Mouse (Mus musculus) neural tube, embryonic 14.5 days (tissue): Measurements from ENCODE around the gene Chd1. TPM values are rescaled to one million over a fixed set of nuclear protein-coding genes. Genes with fewer than 3 reads are reported as not detected.

Experiments
- ATAC-seq: fragments of 200-750 bp; cut with Nextera tagmentation; 2 replicates; pipeline ENCODE4 v1.8.0; 2017; ENCODE audit warnings: low read depth, mild to moderate bottlenecking, moderate TSS enrichment, moderate library complexity
- H3K27ac ChIP-seq: fragments of 300-500 bp; sonication (generic); 2 replicates; pipeline ENCODE4 v1.5.1; 2014; ENCODE audit warnings: low read depth, mild to moderate bottlenecking, control low read depth, low read length, moderate library complexity, mixed read lengths
- H3K27me3 ChIP-seq: fragments of 300-500 bp; sonication (generic); 2 replicates; pipeline ENCODE4 v1.6.1; 2014; ENCODE audit warnings: low read length; ENCODE audit not compliant: control insufficient read depth, insufficient read depth
- H3K36me3 ChIP-seq: fragments of 300-500 bp; sonication (generic); 2 replicates; pipeline ENCODE4 v1.6.1; 2014; ENCODE audit warnings: low read length, mixed read lengths; ENCODE audit not compliant: control insufficient read depth, insufficient read depth
- H3K4me1 ChIP-seq: fragments of 300-500 bp; sonication (generic); 2 replicates; pipeline ENCODE4 v1.6.1; 2014; ENCODE audit warnings: low read length; ENCODE audit not compliant: control insufficient read depth, insufficient read depth
- H3K4me2 ChIP-seq: fragments of 300-500 bp; sonication (generic); 2 replicates; pipeline ENCODE4 v1.6.1; 2014; ENCODE audit warnings: mild to moderate bottlenecking, low read depth, low read length, control low read depth
- H3K4me3 ChIP-seq: fragments of 300-500 bp; sonication (generic); 2 replicates; pipeline ENCODE4 v1.5.1; 2014; ENCODE audit warnings: low read depth, low read length, control low read depth, mixed read lengths
- H3K9ac ChIP-seq: fragments of 300-500 bp; sonication (generic); replicated peaks from 2 replicates; pipeline ENCODE4 v1.6.1; 2014; ENCODE audit warnings: low read depth, mild to moderate bottlenecking, control low read depth, low read length, mixed read lengths
- H3K9me3 ChIP-seq: fragments of 300-500 bp; sonication (generic); 2 replicates; pipeline ENCODE4 v1.6.1; 2016; ENCODE audit warnings: low read length; ENCODE audit not compliant: control insufficient read depth
- WGBS: fragments of 180-500 bp; shearing (Covaris S2); extraction: QIAGEN DNeasy Blood & Tissue Kit; methylation state at CpG from one replicate; pipeline ENCODE4 v1.1.7; 2014; 5-methylcytosine and 5-hydroxymethylcytosine counted together
- polyA plus RNA-seq: library from polyadenylated mRNA; unstranded; fragments of >200 nt; fragmentation: Nextera tagmentation; extraction: Ambion mirVana; gene quantifications from 2 replicates; pipeline ENCODE4 v1.2.1, GENCODE M21; 2014

Chd1 gene
- polyA plus RNA-seq, 1 experiment from 2014 or later: 24.1 TPM

DNA sequence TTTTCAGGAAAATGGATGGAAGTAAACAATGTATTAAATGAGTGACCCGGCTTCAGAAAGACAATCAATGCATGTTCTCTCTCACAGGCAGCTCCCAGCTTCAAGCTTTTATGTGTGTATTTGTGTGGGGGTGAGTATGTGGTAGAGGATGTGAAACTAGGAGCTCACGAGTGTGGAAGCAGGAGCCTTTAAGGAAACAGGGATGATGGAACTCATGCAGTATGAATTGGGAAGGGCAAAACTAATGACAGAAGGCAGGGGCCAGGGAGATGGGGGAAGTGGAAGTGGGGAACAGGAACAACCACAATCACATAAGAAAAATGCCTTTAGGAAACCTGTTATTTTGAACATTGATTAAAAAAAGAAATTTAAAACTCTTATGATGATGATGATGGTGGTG lies 9.2 kb upstream of the Chd1 start:
- Histone ChIP-seq H3K4me2 (no peak overlapping the region), H3K4me1 (no peaks in the 10 kb centered on the region), H3K27ac (no peak overlapping the region), H3K36me3 (no peaks in the 10 kb centered on the region), H3K9me3 (no peaks in the 10 kb centered on the region), H3K9ac (no peak overlapping the region), H3K27me3 (no peaks in the 10 kb centered on the region), H3K4me3 (no peak overlapping the region)
- ATAC-seq: no peak
- WGBS: 87% methylated on average over 2 of the region's 2 CpGs

DNA sequence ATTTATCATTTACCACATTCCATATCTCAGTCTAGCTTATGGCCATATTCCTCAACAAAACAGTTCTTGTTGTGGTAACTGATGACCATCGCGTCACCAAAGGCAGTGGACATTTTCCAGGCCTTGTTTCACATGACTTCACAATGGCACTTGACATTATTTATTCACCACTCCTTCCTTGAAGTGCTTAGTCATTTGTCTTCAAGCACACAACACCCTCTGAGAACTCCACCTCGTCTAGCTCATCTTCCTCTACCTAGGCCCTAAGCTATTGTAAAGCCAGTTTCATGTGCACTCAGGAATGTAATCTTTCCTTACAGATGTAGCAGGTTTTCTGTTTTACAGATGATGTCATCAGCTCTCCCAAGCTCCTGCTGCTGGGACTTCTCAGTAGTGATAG lies 5.8 kb upstream of the Chd1 start:
- H3K36me3 ChIP-seq: no peaks in the 10 kb centered on the region
- 87% methylated on average over 3 of the region's 3 CpGs for WGBS
- no peak overlapping the region for H3K4me3 ChIP-seq
- no peak for ATAC-seq
- no peaks in the 10 kb centered on the region for H3K9me3 ChIP-seq
- 0 out of 2 replicates have a peak, but pooled peaks cover 2% of the 10 kb centered on the region for H3K4me1 ChIP-seq
- H3K27me3 ChIP-seq: no peaks in the 10 kb centered on the region
- no peak overlapping the region for H3K27ac ChIP-seq
- H3K9ac ChIP-seq: no peak overlapping the region
- H3K4me2 ChIP-seq: no peak overlapping the region

DNA sequence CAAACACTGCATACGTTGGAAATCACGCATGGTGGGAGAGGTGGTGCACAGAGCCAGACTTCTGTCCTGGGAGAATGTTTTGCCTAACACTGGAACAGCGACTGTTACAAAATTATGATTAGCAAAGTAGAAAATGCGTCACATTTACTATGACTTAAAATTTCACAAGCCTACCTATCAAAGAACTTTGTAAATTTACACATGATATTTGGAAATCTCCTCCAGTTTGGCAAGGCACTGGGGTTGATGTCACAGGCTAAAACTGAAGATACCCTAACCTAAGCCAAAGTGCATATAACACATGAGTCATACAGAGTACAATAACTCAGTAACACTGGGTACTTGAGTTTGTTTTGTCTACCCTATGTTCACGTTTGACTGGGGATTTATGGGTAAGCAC lies 3.3 kb upstream of the Chd1 start:
- H3K36me3 ChIP-seq: no peaks in the 10 kb centered on the region
- no peaks in the 10 kb centered on the region for H3K27me3 ChIP-seq
- no peak overlapping the region for H3K27ac ChIP-seq
- H3K9me3 ChIP-seq: no peaks in the 10 kb centered on the region
- ATAC-seq: no peak
- no peak overlapping the region for H3K9ac ChIP-seq
- no peak overlapping the region for H3K4me2 ChIP-seq
- no peak overlapping the region for H3K4me3 ChIP-seq
- peaks cover 6% of the 10 kb centered on the region for H3K4me1 ChIP-seq
- 93% methylated on average over 5 of the region's 5 CpGs for WGBS

DNA sequence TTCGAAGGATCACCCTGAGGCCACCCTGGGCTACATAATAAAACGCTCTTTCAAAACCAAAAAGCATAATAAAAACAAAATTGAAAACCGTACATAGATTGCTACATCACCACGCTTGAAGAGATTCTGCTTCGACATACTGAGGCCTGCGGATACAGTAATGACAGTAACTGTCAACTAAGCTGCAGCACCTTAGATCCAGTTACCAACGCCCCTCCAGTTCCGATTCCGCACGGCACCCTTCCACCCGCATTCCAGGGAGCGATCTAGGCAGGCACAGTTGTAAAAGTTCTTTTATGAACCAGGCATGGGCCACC lies 651 bp upstream of the Chd1 start:
- Histone ChIP-seq H3K27me3 (no peaks in the 10 kb centered on the region), H3K4me2 (peak overlapping the region; percentile 95), H3K27ac (peak overlapping the region; percentile 95), H3K36me3 (no peaks in the 10 kb centered on the region), H3K4me3 (peak overlapping the region; percentile 76), H3K9ac (peak overlapping the region; percentile 89), H3K9me3 (no peaks in the 10 kb centered on the region), H3K4me1 (peaks cover 16% of the 10 kb centered on the region)
- WGBS: 4% methylated on average over 12 of the region's 12 CpGs
- no peak; the same call in 1 of the 2 replicates for ATAC-seq

DNA sequence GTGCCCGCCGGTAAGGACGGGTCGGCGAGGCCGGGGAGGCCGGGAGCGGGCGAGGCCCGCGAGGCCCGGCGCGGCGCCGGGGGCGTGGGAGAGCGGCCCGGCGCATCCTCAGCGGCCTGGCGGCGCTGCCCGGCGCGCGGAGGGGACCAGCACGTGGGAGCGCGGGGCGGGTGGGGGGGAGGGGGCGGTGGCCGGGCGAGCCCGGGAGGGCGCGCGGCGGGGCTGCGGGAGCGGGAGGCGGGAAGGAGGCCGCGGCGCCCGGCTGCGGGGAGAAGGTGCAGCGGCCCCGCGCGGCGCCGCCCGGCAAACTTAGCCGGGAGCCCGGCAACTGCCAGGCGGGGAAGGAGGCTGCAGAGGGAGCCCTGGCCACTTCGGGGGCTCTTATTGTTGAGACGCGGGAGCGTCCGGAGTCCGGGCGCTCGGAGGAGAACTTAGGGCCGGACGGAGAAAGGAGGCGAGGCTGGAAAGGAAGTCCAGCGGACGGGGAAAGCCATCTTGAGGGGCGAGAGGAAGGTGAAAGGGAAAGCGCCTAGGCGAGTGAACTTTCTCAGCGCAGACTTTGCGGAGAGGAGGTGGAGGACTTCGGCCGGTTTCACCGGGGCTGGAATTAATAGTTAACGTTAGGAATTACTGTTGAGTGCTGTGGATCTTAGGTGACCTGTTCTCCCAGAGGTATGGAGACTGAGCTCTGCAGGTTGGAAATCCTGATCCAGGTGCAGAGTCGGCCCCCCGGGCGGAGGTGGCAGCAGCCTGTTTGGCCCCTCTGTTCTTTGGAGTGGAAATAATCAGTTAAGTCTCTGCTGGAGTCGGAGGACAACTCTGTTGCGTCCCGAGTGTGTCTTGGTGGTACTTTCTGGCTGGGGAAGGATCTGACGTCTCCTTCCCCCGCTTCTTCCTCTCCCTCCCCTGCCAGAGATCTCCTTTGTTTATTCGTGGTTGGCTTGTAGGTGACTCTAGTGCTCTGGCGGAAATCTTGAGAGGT lies 827 bp downstream of the Chd1 start:
- peak overlapping the region; percentile 89 for H3K9ac ChIP-seq
- H3K36me3 ChIP-seq: no peaks in the 10 kb centered on the region
- peak overlapping the region; percentile 76 for H3K4me3 ChIP-seq
- peak overlapping the region; percentile 95 for H3K27ac ChIP-seq
- peak; percentile 73 for ATAC-seq
- H3K4me1 ChIP-seq: peaks cover 16% of the 10 kb centered on the region
- no peaks in the 10 kb centered on the region for H3K27me3 ChIP-seq
- under 1% methylated on average over 48 of the region's 89 CpGs for WGBS
- H3K9me3 ChIP-seq: no peaks in the 10 kb centered on the region
- H3K4me2 ChIP-seq: peak overlapping the region; percentile 95

DNA sequence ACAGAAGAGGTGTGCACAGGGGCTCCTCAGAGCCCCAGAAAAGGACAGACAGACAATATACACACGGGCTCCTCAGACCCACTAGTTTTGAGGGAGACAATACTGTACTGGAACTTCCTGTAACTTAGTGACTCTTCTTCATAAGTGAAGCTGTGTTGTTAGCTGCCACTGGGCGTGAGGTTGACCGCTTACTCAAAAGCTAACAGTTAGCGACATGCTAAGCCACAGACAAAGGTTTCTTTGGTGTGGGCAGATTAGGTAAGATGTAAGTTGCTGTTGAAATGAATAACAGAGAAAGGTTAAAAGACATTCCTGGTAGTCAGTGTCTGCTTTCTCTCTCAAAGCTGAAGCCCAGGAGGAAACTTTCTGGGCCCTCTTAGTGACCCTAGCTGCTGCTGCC lies 9.7 kb downstream of the Chd1 start:
- Histone ChIP-seq H3K36me3 (0 out of 2 replicates have a peak, but pooled peaks cover 2% of the 10 kb centered on the region), H3K27ac (no peak overlapping the region), H3K4me2 (no peak overlapping the region), H3K4me1 (no peaks in the 10 kb centered on the region), H3K4me3 (no peak overlapping the region), H3K27me3 (no peaks in the 10 kb centered on the region), H3K9ac (no peak overlapping the region), H3K9me3 (no peaks in the 10 kb centered on the region)
- 91% methylated on average over 4 of the region's 4 CpGs for WGBS
- no peak for ATAC-seq

DNA sequence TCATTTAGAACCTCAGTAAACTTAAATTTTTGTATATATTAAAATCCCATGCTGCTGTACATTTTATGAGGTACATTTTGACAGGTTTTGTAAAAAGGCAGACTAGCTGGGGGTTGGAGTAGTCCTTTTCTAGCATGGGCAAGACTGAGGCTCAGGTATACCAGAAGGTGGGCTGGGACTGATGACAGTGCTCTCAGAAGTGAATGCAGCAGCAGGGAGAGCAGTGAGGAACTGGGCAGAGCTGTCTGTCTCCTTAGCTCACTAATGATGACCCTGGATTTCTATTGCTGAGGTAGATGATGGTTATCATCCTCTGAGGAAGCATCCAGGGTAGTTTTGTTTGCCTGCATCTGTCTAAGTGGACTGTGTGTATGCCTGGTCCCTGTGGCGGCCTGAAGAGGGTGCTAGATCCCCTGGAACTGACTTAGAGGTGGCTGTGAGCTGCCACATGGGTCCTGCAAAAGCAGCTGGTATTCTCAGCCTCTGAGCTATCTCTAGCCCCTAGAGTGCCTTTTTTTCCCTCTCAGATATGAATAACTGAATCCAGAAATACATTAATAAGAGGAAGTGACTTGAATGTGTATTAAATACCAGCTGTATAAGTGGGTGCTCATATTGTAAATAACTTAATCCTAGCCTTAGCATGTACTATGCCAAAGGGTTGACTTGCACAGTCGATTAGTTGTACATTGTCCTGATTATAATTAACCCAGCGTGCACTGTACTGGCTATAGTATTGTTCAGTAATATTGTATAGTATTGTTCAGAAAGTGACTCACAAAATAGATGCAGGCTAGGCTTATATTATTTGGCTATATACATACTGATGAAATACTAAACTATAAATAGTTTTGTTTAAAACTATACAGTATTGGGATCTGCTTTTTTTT lies 10.5 kb downstream of the Chd1 start:
- H3K36me3 ChIP-seq: 0 out of 2 replicates have a peak, but pooled peaks cover 2% of the 10 kb centered on the region
- no peak overlapping the region for H3K9ac ChIP-seq
- no peaks in the 10 kb centered on the region for H3K27me3 ChIP-seq
- H3K4me1 ChIP-seq: no peaks in the 10 kb centered on the region
- no peaks in the 10 kb centered on the region for H3K9me3 ChIP-seq
- peak; percentile 71; the same call in 1 of the 2 replicates for ATAC-seq
- H3K27ac ChIP-seq: no peak overlapping the region
- WGBS: 68% methylated on average over 3 of the region's 3 CpGs
- no peak overlapping the region for H3K4me2 ChIP-seq
- no peak overlapping the region for H3K4me3 ChIP-seq

DNA sequence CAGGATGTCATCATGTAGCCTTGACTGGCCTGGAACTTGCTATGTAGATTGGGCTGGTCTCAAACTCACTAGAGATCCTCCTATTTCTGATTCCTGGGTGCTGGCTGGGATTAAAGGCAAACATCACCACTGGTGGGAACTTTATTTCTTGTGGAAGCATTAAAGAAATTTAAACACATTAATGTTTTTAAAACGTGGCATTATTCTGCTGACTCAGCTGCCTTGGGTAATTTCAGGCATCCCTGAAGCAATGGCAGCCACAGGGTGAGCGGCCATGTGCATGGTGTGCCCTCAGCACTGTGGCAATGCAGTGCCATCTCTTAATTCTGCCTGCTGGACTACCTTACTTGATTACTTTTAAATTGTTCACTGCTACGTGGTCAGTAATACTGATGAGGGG lies 11.2 kb downstream of the Chd1 start:
- Histone ChIP-seq H3K36me3 (0 out of 2 replicates have a peak, but pooled peaks cover 2% of the 10 kb centered on the region), H3K4me3 (no peak overlapping the region), H3K9ac (no peak overlapping the region), H3K27ac (no peak overlapping the region), H3K4me1 (no peaks in the 10 kb centered on the region), H3K27me3 (no peaks in the 10 kb centered on the region), H3K9me3 (no peaks in the 10 kb centered on the region), H3K4me2 (no peak overlapping the region)
- no peak for ATAC-seq
- 79% methylated on average over 3 of the region's 3 CpGs for WGBS

DNA sequence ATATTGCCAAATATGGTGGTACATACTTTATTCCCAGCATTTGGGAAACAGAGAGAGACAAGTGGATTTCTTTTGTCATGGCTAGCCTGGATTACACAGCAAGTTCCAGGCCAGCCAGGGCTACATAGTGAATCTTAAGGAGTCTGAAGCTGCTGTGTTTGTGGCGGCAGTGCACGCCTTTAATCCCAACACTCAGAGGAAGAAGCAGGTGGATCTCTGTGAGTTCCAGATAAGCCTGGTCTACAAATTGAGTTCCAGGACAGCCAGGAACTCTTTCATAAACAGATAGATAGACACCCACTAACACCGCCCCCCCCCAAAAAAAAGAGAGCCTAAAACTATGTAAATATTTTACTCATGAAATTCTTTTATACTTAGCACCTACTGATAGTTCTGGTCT lies 16.1 kb downstream of the Chd1 start:
- Histone ChIP-seq H3K4me1 (no peaks in the 10 kb centered on the region), H3K36me3 (peaks cover 9% of the 10 kb centered on the region; the same call in 1 of the 2 replicates), H3K4me2 (no peak overlapping the region), H3K4me3 (no peak overlapping the region), H3K9ac (no peak overlapping the region), H3K27me3 (no peaks in the 10 kb centered on the region), H3K27ac (no peak overlapping the region), H3K9me3 (no peaks in the 10 kb centered on the region)
- no peak for ATAC-seq
- WGBS: 93% methylated on average over 3 of the region's 3 CpGs
